Mouse (Mus musculus): ENCODE results near the gene Rasl10a. TPM values are rescaled to one million over a fixed set of nuclear protein-coding genes. Genes with fewer than 3 reads are reported as not detected.

Gene Rasl10a
- total RNA-seq (2023; ENCODE audit: inconsistent age), result 4.3 to 6.5 TPM (median 5.4 TPM) in 4 replicates

GRCm38 (mm10) chr11:5057856-5058641 is at the start of gene Rasl10a:
TSS of gene Rasl10a (plus strand) at chr11:5058128.

GRCm38 (mm10) chr11:5065056-5065821 is 7.3 kb downstream of the Rasl10a start, which contains the start of gene Gas2l1:
TSS of gene Gas2l1 (minus strand) at chr11:5065327.

GRCm38 (mm10) chr11:5098736-5099542 is 41.0 kb downstream of the Rasl10a start, which contains the start of the genes Rhbdd3 and Ewsr1:
TSS of gene Rhbdd3 (plus strand) at chr11:5098926.
TSS of gene Ewsr1 (minus strand) at chr11:5099266.

Other genes with a start within 250 kb of the Rasl10a start
- gene Nf2, start 208.6 kb upstream of the Rasl10a start, total RNA-seq (2023; ENCODE audit: inconsistent age), result 41.0 to 47.1 TPM (median 44.3 TPM) in 4 replicates
- 16.6 to 22.0 TPM (median 20.8 TPM) in 4 replicates for gene Nipsnap1, start 184.2 kb upstream of the Rasl10a start, total RNA-seq (2023; ENCODE audit: inconsistent age)
- gene Thoc5, start 162.8 kb upstream of the Rasl10a start, total RNA-seq (2023; ENCODE audit: inconsistent age), result 38.8 to 46.4 TPM (median 43.7 TPM) in 4 replicates
- gene Nefh, start 110.1 kb upstream of the Rasl10a start, total RNA-seq (2023; ENCODE audit: inconsistent age), result 0.12 to 0.30 TPM (median 0.19 TPM) in 4 replicates
- gene Ap1b1, start 71.3 kb upstream of the Rasl10a start, total RNA-seq (2023; ENCODE audit: inconsistent age), result 103 to 111 TPM (median 105 TPM) in 4 replicates
- gene Gas2l1, start 7.2 kb downstream of the Rasl10a start, total RNA-seq (2023; ENCODE audit: inconsistent age), result 1.9 to 2.1 TPM (median 2.0 TPM) in 4 replicates
- gene Rhbdd3, start 40.8 kb downstream of the Rasl10a start, total RNA-seq (2023; ENCODE audit: inconsistent age), result 5.2 to 10.8 TPM (median 6.9 TPM) in 4 replicates
- gene Ewsr1, start 41.1 kb downstream of the Rasl10a start, total RNA-seq (2023; ENCODE audit: inconsistent age), result 600 to 638 TPM (median 613 TPM) in 4 replicates
- gene Emid1, start 94.1 kb downstream of the Rasl10a start, total RNA-seq (2023; ENCODE audit: inconsistent age), result 18.8 to 31.4 TPM (median 27.5 TPM) in 4 replicates
- gene Kremen1, start 203.4 kb downstream of the Rasl10a start, total RNA-seq (2023; ENCODE audit: inconsistent age), result 15.6 to 19.2 TPM (median 18.2 TPM) in 4 replicates